Mouse (Mus musculus): ENCODE data around the gene G430095P16Rik.

G430095P16Rik gene

GRCm38 (mm10) chr8:84723571-84723900, 729 bp downstream of the G430095P16Rik start:
- no peak for DNase-seq (ENCODE audit: low read depth)

- no peak for DNase-seq (ENCODE audit: low read depth)
Observed at GRCm38 (mm10) chr8:84724683-84725082, 1.9 kb downstream of the G430095P16Rik start.

DNA sequence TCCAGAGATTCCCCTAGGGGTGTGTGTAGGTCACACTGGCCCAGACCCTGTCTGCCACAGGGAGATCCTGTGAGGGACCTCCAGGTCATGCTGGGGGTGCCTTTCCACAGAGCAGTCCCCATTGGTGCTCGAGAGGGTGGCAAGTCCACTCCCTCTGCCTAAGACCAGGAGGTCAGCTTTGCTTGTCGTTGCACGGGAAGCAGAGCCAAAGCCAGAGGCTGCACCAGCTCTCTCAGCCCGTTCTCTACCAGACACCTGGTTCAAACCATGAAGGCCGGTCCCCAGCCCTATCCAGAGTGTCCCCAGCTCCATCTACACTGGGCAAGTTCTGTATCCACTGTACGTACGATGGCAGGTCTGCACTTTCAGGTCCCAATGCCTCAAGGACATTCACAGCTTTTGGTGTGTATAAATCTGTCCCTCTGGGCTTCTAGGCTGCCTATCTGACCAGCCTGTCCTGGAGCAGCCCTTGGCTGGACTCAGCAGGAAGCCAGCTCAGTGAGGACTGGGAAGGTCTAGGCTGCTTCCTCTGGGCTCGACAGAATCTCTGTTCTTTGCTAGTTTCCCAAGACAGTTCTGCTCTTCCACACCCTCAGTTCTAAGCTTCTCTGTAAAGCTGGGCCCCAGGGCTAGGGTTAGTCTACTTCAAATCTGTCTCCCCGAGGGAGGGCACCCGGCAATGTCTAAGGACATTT, 2.6 kb downstream of the G430095P16Rik start:
- no peak for DNase-seq (ENCODE audit: low read depth)

DNA sequence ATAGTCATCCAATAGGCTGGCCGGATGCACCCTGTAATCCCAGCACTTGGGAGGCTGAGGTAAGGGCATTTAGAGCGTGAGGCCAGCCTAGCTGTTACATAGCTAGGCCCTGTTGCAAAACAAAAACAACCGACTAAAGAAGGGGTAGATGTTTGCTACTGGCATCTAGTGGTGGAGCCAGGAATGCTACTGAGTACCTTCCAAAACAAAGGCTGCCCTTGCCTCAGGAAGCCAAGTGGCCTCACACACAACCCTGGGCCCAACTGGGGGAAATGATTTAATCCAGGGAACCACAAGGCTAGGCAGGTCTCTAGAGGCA, 3.1 kb downstream of the G430095P16Rik start:
- DNase-seq (ENCODE audit: low read depth): peak; percentile 94

DNA sequence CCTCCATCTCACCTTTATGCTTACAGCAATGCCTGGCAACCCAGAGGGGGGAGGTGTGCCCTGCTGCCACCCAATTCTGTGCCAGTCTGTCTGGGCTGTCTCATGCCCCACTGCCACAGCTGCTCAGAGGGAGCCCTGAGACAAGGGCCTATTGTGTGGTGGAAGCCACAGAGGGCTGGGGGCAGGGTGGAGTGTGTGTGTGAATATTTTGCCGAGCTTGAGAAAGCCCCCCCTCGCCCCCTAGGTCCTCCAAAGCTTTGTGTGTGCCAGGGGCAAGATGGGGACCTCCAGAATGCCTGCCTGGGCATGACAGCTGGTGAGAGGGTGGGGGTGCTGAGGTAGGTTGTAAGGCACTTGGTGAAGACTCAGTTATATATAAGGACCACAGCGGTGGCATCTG, 5.7 kb downstream of the G430095P16Rik start:
- DNase-seq (ENCODE audit: low read depth): no peak

- DNase-seq (ENCODE audit: low read depth): peak; percentile 36
Observed at GRCm38 (mm10) chr8:84729921-84730362, 7.1 kb downstream of the G430095P16Rik start.

- peak; percentile 95 for DNase-seq (ENCODE audit: low read depth)
Observed at GRCm38 (mm10) chr8:84730541-84731370, 7.9 kb downstream of the G430095P16Rik start.

- peak; percentile 26 for DNase-seq (ENCODE audit: low read depth)
Observed at GRCm38 (mm10) chr8:84731371-84732177, 8.8 kb downstream of the G430095P16Rik start.

DNA sequence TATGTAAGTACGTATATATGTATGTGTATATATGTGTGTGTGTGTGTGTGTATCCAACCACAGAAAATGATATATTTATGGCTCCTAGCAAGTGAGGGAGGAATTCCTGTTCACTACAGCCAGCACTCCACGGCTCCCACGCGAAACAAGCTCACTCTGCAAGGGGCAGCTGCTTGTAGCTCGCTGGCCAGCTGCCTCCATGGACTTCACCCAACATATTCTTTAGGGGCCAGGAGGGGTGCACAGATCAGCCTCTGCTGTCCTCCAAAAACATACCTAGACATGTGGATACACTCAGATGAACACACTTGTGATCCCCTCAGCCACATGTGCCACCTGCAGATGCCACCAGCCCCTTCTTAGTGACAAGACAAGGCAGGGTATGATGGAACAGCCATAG, 9.7 kb downstream of the G430095P16Rik start:
- DNase-seq (ENCODE audit: low read depth): no peak

DNA sequence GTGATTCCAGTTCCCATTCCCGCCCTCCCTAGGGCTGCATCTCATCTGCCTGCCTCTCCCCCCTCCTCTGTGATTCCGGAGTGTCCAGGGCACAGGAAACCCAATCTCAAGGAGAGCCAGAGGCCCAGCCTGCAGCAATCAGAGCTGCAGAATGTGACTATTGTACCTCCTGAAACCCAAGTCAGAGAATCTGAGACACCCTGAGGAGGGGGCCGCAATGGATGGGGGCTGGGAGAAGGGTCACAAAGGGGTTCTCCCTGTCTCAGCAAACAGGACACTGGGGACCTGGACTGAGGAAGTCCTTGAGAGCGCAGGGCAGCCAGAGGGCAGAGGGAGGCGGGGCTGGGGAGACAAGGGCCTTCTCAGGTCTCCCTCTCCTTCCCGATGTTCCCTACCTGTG, 10.2 kb downstream of the G430095P16Rik start:
- DNase-seq (ENCODE audit: low read depth): no peak

DNA sequence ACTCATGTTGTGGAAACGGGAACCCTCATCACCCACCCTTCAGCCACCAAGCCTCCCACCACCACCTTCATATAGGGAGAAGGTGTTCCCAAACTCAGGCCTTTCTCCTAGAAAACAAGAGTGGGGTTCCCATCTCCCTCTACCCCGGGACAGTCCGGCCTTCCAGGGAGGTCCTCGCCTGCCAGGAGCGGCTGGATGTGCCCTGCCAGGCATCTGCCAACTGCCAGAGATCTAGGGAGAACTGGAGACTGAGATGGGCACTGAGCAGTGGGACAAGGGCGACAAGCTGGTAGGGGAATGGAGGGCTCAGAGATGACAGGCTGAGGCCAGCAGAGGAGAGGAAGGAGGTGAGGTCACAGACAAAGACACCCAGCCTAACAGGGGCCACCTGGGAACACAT, 11.2 kb downstream of the G430095P16Rik start:
- DNase-seq (ENCODE audit: low read depth): no peak

GRCm38 (mm10) chr8:84734680-84735079, 11.9 kb downstream of the G430095P16Rik start:
- DNase-seq (ENCODE audit: low read depth): no peak

- no peak for DNase-seq (ENCODE audit: low read depth)
Observed at GRCm38 (mm10) chr8:84735597-84735996, 12.8 kb downstream of the G430095P16Rik start.

DNA sequence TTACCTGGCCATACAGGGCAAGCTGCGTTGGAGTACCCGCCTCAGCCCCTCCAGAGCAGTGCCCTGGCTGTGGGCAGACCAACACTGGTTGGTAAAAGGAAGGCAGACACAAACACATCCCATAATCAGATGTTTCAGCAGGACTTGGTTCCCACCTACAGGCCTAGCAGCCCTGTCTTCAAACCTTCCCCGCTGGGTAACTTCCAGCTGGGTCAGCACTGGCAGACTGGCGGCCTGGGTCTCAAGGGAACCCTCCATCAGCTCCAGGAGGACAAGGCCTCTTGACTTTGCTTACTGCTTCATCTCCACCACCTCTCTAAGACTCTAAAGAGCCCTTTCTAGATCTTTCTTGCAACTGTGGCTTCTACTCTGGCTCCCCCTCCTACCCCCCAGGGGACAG, 13.7 kb downstream of the G430095P16Rik start:
- no peak for DNase-seq (ENCODE audit: low read depth)

DNA sequence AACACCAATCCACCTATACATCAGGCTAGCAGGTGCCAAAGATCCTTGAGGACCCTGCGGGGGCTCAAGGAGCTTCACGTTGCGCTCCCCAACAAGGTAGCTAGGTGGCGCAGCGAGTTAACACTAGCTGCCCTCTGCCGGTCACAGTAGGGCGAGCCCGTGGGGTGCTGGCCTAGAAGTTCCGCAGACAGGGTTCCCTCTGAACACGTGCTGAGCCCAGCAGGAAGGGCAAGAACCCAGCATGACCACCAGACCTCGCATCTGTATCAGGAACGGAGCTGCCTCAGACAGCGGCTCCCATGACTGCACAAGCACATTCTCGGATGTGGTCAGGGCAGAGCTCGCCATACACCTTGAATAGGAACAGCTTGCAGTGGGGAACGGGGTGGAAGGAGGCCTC, 14.8 kb downstream of the G430095P16Rik start:
- peak; percentile 93 for DNase-seq (ENCODE audit: low read depth)

- DNase-seq (ENCODE audit: low read depth): no peak
Observed at GRCm38 (mm10) chr8:84738266-84738665, 15.5 kb downstream of the G430095P16Rik start.

DNA sequence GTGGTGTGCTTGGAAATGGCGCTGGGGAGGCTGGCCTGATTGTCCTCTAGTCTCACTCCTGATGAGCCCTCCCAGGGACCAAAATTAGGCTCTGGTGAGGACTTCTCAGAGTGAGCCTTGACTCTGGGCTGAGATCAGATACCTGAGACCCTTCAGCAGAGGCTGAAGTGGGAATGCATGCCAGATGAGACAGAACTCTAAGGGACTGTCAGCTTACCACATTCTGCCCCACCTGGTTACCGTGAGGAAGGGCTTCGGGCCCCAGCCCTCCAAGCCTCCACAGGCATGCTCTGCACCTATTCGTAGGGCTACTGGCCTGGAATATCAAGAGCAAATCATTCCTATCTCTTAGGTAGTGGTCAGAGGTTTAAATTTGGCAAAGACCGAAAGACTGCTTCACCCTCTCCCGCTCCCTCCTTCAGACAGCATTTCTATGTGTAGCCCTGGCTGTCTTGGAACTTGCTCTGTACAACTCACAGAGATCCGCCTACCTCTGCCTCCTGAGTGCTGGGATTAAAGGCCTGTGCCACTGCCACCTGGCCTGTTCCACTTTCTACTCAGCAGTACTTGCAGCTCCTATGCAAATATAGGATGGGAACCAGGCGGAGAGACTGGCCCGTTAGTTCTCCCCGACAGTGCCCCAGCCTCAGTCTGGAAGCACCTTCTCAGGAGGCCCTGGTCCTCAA, 16.1 kb downstream of the G430095P16Rik start:
- no peak for DNase-seq (ENCODE audit: low read depth)

GRCm38 (mm10) chr8:84739401-84739742, 16.6 kb downstream of the G430095P16Rik start:
- no peak for DNase-seq (ENCODE audit: low read depth)

DNA sequence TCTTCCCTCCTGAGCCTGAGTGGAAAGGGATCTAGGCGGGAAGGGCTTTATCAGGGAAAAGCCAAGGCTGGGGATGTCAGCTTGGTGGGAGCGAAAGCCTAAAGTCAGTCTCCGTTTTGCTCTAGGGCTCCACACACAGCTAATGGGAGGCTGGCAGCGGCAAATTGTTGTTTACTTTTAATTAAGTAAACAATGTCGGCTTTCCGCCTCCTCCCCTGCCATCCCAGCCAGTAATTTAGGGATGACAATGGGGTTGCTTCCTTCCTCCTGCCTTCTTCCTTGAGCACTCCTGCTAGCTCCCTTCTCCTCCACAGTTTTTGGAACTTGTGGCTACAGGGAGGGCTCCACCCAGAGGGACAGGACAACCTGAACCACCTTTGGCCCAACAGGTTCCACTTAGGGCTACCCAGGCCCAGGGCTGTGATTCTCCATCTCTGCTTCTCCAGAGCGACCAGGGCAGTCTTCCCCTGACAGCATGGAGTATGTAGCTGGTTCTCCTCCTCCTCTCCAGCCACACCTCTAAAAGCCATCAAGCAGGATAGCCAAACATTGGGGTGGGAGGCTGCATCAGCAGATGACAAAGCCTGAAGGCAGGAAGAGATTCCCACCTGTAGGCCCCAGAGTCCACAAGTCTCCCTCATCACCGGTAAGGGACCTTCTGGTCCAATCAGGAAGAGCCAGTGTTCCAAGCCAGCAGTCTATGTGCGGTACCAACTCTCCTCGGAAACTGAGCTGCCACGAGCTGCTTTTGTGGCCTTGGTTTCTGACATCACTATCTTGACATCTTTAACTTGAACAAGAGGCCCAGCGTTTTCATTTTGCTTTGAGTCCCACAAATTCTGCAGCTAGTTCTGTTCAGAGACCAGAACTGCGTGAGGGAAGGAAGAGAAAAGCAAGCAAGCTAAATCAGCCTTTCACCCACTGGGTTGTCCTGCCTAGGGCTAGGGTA, 18.4 kb downstream of the G430095P16Rik start:
- no peak for DNase-seq (ENCODE audit: low read depth)

DNA sequence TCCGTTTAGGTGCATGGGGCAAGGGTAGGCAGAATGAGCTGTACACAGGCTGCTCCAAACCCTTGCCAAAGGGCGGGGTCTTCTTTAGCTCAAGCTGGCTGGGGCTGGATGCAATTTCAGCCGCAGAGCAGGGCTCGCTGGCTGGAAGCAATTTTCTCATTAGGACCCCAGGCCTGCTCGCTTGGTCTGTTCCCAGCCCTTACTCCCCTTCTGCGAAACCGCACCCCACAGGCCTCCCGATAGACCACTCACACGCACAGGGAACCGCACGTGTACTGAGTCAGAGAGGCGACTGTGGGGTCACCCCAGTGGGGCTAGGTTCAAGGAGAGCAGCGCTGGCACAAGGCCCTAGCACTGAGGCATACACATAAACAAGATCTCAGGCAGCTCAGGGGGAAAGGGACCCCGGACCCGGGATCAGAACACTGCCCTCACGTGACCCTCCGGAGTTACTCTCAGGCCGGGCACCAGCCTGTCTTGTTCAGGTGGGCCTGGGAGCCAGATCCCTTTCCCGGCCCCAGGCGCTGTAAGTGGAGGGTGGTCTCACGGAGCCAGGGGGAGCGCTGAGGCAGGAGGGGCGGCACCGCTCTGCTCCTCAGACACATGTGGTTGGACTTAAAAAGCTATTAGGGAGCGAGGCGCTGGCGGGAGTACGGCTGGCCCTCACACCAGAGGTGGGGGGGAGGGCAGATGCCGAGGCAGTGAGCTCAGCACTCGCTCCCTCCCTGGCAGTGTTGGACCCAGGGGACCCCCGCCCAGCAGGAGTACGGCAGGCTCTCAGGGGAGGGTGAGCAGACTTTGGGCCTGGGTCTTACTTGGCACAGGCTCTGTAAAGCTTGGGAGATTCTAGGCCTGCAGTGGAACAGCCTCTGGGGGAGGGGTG, 19.6 kb downstream of the G430095P16Rik start:
- DNase-seq (ENCODE audit: low read depth): no peak

Data from 416B (cell line).